Mouse (Mus musculus) A20 (cell line): ENCODE results near the gene Trim33.

Source experiments
- DNase-seq: peaks from one replicate; pipeline ENCODE4 v3.0.0-alpha.2; 2011; ENCODE audit warnings: low read depth, low spot score

Trim33 gene

DNA sequence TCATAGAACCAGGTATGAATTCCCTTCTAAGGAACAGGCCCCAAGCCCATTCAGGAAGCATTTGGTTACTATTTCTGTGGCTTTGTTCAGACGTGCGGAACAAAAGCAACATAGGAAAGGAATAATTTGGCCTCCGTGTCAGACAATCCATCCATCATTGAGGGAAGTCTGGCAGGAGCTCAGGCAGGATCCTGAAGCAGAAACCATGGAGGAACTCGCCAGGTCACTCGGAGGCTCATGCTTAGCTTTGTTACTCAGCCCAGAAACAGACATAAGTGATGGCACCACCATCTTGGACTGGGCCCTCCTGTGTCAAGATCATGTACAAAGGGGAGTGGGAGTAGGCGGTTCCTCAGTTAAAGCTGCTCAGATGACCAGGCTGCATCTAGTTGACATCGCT is 82.1 kb downstream of the Trim33 start:
- no peak for DNase-seq

DNA sequence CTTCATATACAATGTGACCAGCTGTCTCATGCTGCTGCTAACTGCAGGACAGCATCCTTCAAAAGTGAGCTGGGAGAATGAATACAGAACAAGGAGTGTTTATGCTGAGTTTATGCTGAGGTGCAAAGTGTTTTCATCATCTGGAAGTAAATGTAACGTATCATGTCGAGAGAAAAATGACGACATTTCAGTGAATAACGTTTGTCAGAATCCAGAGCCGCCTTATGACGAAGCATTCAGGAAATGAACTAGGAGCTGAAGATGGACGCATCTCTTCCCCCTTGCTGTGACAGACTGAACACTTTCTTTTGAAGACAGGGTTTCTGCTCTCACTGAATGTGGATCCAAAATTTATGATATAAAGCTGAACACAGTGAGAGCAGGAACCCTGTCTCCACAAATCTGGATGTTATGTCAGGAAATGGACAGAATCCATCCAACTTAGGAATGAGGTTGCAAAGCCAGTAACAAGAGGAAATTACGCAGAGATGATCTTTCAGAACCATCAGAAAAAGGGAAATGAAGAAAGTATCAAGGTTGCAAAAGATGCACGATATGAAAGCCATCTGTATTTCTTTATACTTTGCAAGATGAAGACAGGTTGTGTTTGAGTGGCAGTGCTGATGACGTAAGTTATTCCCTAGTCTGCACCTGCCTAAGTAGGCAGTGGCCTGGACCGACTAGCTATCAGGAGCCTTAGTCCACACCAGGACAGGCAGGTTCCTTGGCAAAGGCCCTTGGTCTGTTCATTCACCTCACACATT is 85.3 kb downstream of the Trim33 start:
- no peak for DNase-seq

DNA sequence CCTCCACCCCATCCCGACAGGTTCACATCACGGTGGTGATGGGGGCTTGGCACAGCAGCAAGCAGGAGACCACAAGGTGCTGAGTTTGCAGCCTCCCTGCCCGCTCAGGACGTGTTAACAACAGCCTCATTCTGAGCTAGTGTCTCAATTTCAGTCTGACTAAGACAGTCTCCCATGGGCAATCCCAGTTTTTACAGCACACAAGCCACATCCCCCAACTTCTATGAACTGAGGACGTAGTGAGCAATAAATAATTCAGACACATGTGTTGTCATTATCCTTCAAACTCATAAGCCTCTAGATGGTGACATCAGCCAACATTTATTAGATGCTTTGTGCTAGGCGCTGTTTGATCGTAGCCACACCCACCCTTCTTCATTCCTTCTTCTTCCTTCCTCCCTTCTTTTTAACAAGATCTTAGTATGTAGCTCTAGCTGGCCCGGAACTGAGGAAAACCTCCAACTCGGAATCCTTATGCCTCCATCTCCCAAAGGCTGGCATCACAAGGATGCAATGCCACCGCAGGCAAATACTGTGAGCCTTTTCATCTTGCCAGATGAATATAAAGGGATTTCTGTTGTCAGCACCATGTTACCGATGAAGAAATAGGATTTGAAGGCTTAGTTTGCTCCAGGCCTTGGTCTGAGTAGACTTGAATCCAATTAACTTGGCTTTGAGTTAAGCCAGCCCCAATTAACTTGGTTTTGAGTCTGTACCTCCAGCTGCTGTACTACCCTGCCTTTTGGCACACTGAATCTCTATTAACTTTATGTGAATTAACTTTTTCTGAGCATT is 88.3 kb downstream of the Trim33 start:
- DNase-seq, result no peak

DNA sequence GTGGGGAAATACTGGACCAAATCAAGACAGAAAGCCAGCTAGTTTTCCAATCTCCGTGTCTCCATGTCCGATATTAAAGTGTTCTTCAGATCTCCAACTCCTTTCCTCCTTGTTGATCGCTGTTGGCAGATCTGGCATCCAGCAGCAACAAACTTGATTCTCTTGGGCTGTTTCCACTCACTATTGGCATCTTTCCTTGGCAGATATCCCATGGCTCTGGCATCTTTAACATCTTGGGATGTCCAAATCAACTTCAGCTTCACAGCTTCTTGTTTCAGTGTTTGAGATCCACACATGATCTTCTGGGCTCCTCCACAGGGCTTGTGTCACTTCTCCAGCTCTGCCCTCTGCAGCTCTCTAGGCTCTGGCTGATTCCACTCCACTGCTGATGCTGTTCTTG is 89.6 kb downstream of the Trim33 start:
- DNase-seq, result no peak

DNA sequence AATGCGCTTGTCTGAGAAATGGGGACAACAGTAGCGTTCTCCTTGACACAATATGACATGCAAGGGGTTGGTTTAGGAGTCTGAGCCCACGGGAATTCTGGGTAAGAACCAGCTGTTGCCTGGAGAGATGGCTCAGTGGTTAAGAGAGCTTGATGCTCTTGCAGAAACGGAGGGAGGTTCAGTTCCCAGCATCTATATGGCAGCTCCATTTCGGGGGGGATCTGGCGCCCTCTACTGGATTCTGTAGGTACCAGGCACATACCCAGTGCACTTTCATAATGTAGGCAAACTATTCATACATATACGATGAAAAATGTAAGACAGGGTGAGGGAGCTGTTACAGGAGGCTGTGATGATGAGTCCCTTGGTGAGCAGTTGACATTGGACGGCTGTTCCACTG is 94.9 kb downstream of the Trim33 start:
- DNase-seq, result peak; percentile 84

DNA sequence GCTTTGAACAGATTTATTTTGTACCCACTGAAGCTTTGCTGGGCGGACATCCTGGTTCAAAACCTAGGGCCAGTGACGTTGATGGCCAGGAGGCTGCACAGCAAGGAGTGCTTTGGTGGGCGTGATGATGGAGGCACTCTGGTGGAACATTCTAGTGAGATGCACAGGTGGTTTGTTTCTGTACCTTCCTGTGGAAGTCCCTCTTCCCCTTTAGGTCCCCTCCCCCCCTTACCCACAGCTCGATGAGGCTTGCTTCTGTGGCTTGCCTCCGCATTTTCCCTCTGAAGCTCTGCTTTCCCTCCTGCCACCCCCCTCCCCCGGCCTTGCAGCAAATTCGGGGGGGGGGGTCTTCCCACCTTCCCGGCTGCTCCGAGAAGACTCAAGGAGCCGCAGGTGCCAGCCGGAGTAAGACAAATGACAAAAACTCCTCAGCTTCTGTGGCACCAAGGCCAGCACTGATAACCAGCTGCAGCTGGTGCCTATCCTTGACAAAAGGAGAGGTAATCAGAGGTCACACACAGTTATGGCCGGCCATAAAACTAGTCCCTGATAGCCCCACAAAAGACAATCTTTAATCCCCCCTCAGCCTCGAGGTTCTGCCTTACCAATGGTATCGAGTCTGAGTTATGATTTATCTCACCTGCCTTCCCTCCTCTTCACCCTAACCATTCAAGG is 96.2 kb downstream of the Trim33 start:
- DNase-seq, result peak; percentile 89

DNA sequence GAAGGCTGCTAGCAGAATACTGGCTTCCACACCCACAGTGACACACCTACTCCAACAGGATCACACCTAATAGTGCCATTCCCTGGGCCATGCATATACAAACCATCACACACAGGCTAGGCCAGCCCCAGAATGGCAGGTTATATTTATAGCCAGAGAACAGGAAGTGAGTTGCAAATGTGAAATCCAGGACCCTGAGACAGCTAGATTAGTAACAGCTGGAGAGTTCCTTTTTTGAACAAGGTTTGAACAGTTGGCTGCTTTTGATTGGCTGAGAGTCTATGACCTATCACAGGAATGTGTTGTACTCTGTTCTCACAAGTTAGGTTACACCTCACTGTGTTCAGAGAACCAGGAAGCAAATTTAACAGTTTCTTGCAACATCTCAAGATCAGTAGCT is 98.9 kb downstream of the Trim33 start:
- DNase-seq, result peak; percentile 89

DNA sequence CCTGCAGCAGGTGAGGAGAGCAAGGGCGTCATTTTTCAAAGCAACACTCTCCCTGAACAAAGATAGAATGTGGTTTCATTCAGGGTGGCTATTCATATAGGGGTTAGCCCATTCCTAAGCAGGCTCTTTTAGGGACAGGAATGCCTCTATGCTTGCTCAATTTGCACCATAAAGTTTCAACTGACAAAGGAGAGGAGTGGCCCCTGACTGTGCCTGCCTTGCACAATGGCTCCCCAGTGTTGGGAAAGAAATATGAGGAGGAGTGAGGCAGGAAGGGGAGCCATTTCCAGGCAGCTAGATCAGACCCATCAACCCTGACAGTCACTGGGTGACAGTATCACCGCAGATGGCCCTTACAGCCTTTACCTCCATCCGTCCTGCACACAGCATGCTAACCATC is 100.3 kb downstream of the Trim33 start:
- DNase-seq, result no peak

DNA sequence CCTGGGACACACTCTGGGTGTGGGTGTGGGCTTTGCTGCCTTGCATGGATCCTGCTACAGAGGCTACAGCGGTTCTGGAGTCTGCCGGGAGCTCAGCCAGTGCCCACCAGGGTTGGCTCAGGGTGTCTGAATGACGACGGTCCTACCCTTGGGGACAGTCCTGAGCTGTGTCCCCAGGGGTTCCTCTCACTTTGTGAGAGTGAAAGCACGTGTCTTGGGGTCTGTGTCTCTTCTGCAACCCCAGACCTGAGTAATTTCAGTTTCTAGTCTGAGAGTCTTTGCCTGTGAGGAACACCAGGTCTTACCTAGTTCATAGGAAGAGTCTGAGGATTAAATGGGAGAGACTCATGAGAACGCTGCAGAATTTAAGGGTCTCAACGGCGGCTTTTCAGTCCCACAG is 101.7 kb downstream of the Trim33 start:
- DNase-seq, result peak; percentile 24

DNA sequence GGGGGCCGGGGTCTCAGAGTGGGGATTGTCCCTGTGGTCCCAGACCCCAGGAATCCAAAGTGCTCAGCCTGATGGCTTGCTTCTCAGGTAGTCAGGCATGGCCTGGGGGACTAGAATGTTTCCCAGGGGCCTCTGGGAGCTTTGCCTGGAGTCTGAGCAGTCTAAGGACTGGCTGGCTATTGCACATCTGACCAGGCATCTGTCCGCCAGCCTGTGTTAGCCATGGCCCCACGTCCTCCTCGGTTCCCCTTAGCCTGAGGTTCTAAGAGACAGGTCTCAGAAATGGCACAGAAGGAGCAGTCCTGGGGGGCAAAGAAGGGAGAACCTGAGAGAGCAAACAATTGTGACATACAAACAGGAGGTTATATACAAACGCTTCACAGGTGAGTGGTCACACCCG is 102.3 kb downstream of the Trim33 start:
- no peak for DNase-seq

DNA sequence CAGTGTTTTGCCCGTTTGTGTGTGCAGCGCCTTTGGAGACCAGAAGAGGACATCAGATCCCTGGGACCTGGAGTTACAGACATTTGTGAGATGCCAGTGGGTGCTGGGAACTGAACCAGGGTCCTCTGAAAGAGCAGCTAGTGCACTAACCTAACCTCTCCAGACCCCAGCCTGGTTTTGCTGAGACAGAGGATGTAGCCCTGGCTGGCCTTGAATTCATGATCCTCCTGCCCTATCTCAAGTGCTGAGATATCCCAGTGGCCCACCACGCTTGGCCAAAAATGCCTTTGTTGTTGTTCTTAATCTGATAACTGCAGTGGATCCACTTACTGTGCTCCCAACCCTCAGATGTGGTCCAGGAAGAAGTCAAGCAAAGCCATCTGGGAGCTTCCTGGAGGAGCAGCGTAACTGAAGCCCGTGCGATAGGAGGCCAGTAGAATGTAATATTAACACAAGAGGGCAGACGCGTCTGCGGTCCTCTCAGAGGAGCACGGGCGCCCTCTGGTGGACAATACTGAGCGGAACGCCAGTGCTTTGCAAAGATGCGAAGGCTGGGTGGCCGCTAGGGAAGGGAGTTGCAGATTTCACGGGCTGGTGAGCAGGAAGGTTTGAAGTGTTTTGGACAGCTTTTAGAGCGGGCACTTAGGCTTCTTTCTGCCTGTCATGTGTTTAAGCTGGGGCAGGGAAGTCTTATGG is 103.9 kb downstream of the Trim33 start:
- DNase-seq, result peak; percentile 93

DNA sequence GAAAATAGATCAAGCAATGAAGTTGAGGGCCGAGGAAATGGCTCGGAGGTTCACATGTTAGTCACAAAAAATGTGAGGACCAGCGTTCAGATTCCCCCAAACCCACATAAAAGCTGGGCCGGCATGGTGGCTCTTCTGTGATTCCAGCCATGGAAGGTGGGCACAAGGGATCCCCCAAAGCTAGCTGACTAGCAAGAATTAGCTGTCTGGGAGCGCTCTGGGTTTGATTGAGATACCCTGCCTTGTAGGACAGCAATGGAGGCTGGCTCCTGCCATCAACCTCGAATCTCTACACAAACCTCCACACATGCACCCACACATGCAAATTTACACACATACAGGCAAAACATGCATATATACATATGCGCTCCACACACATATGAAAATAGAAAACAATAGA is 105.4 kb downstream of the Trim33 start:
- DNase-seq, result no peak

DNA sequence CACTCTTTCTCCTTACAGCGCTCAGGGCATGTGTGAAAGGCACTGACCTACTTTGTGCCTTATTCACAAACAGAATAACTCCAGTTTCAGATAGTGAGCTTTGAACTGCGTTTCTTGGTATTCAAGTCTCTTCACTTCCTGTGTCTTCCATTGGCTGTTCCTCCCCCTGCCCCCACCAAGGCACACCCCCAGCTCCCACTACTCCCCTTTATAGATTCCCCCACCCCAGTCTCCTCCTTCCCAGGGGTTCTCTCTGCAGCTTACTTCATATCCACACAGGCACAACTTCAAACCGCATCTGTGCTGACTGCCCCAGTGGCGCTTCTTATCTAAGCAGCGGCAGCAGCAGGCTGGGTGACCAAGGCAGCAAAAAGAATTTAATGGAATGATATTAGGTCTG is 105.9 kb downstream of the Trim33 start:
- DNase-seq, result no peak

DNA sequence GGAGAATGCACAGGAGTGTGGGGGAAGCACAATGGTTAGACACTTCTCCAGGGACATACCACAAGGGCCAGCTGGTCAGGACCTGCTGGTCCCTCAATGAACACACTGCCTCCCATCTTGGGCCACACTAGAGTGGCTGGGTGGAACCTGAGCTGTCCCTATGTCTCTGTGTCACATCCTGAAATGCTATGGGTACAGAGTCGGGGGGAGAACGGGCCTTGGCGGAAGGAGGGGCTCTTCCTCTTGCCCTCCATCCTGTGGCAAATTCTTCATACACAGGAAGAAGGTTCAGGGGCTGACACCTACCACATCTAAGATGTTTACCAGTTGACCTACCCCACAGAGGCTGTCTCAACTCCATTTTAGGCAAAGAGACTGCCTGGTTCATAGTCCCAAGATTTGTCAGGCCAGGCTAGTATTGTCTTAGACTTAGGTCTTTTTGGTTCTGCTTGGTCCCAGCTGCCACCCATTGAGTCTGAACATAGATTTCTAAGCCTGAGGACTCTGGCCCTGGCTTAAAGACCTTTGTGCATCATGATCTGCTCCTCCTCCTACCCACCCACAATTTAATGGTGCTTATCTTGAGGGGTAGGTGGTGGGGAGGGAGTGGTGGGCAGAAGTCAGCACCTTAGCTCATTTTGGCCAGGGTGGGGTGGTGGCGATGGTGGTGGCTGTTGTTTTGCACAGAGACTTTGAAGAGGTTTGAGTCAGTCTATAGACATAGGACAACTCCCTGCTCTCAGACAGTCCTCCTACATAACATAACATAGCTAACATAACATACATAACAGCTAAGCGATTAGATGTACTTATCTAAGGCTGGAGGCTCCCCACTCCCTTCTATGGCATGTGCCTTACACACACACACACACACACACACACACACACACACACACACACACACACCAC is 106.5 kb downstream of the Trim33 start:
- DNase-seq, result no peak

DNA sequence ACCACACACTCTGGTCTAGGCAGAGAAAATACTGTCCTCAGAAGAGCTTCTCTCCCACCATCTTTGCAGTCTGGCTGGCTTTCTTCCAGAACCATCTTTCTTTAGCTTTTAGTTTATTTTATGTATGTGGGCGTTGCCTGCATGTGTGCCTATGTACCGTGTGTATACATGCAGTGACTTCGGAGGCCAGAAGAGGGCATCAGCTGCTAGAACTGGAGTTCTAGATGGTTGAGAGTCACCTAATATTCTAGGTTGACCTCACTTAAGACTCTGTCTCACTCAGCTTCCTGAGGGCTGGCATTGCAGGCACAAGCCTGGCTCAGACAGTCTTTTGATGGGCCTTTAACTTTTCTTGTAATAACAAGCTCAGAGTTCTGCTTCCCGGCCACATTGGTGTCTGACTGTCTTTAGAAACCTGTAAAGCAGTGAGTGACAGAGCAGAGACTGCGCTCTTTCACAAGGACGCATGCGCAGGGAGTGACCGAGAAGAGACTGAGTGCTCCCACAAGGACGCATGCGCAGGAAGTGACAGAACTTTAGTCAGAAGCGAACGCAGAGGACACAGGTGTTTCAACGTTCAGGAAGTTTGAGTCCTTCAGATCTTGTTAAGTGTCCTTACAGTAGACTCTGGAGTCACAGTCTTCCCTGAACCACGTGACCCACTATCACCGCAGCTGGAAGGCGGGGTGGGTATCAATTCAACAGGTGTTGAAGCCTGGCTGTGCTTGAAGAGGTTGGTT is 107.4 kb downstream of the Trim33 start:
- DNase-seq, result peak; percentile 35

DNA sequence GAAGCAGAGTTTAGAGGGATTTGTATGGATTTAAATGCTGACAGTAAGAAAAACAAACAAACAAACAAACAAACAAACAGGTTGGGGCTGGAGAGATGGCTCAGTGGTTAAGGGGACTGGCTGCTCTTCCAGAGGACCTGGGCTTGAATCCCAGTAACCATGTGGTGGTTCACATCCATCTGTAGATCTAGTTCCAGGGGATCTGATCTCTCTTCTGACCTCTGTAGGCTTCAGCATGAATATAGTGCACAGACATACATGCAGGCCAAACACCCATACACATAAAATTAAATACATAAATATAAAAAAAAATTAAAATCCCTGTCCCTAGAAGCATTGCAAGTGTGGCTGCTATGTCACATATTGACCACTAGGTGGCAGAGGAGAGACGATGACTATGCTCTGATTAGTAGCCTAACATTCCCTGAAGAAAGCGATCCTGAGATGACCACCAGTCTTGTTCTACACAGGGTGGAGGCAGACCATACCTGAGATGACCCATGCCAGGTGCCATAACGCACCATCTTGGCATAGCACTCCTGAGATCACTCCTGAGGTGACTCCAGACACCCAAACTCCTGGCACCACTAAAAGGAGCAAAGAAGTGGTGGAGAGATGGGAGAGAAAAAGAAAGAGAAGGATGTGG is 113.6 kb downstream of the Trim33 start:
- DNase-seq, result peak; percentile 37

DNA sequence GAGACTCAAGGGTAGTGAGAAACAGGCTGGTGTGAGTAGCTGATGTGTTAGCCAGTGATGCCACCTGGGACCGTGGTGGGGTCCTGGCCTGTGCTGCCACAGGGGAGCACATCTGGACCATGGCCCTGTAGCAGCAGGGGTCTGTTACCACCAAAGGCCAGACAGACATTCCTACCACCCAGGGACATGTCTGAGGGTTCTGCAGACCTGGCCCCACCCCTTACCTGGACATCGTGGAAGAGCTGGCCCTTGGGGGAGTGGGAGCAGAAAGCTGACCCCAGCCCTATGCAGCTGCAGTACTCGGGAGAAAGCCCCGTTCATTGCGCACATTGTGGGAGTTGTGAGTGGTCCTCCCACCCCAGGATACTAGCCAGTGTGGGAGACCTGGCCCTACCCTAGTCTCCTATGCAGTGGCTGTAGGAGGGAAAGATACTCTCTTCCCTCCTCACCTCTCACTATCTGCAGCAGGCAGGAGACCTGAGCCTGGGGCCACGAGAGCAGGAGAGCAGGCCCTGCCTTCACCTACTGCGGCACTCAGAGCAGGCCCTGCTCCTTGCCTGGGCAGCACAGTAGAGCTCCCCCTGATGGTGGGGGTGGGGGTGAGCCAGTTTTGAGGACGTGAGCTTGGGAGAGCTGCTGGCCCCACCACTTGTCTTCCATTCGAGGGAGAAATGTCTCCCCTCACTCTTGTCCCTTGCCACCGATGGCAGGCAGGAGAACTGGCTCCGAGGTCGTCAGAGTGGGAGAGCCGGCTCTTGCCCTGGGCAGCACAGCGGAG is 114.4 kb downstream of the Trim33 start:
- no peak for DNase-seq

DNA sequence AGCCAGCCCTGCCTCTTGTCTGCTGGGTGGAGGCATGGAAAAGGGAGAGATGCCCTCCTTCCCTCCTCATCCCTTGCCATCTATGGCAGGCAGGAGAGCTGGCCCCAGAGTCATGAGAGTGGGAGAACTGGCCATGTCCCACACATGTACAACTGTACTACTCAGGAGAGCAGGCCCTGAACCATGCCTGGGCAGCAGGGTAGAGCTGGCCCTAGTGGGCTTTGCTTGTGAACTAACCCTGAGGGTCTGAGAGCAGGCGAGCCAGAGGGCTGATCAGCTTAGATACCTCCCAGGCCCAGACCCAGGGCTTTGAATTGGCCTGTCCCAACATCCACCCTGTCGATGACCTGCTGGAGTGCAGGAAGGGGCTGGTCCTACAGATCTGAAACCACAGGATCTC is 115.0 kb downstream of the Trim33 start:
- DNase-seq, result no peak

DNA sequence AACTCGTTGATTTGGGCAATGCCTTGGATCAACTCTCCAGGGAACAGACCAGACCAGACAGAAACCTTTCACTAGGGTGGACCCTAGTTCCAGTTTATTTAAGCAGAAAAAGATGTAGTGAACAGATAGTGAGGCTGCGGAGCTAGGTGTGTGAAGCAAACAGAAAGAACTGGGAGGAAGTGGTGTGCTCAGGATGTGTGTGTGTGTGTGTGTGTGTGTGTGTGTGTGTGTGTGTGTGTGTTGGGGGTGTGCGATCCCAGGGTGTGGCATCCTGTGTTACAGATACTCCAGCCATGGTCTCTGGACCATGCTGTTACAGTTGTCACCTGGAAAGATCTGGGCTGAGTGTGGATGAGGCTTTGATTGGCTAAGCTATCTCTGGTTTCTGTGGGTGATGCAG is 118.4 kb downstream of the Trim33 start:
- DNase-seq, result no peak
